Mouse (Mus musculus) hindbrain, embryonic 15.5 days (tissue): ENCODE measurements around the gene Uvrag. TPM values are rescaled to one million over a fixed set of nuclear protein-coding genes. Genes with fewer than 3 reads are reported as not detected.

Experiments
- ATAC-seq: fragments of 200-750 bp; cut with Nextera tagmentation; 2 replicates; pipeline ENCODE4 v1.8.0; 2017; ENCODE audit warnings: low read depth, moderate number of reproducible peaks, moderate TSS enrichment; ENCODE audit not compliant: low FRiP score
- H3K27ac ChIP-seq: fragments of 300-500 bp; sonication (generic); replicated peaks from 2 replicates; pipeline ENCODE4 v1.5.1; 2015; ENCODE audit warnings: mild to moderate bottlenecking, inconsistent platforms
- H3K27me3 ChIP-seq: fragments of 300-500 bp; sonication (generic); 2 replicates; pipeline ENCODE4 v1.6.1; 2015; ENCODE audit warnings: control low read depth, inconsistent platforms
- H3K36me3 ChIP-seq: fragments of 300-500 bp; sonication (generic); 2 replicates; pipeline ENCODE4 v1.6.1; 2015; ENCODE audit warnings: control low read depth, inconsistent platforms
- H3K4me1 ChIP-seq: fragments of 300-500 bp; sonication (generic); replicated peaks from 2 replicates; pipeline ENCODE4 v1.6.1; 2015; ENCODE audit warnings: control low read depth, inconsistent platforms
- H3K4me2 ChIP-seq: fragments of 300-500 bp; sonication (generic); 2 replicates; pipeline ENCODE4 v1.6.1; 2015; ENCODE audit warnings: moderate library complexity, mild to moderate bottlenecking, inconsistent platforms
- H3K4me3 ChIP-seq: fragments of 300-500 bp; sonication (generic); 2 replicates; pipeline ENCODE4 v1.5.1; 2015; ENCODE audit warnings: mild to moderate bottlenecking, inconsistent platforms
- H3K9ac ChIP-seq: fragments of 300-500 bp; sonication (generic); 2 replicates; pipeline ENCODE4 v1.6.1; 2015; ENCODE audit warnings: inconsistent platforms
- H3K9me3 ChIP-seq: fragments of 300-500 bp; sonication (generic); 2 replicates; pipeline ENCODE4 v1.6.1; 2016; ENCODE audit warnings: control low read depth, inconsistent platforms
- WGBS: fragments of 180-500 bp; shearing (Covaris S2); methylation state at CpG from one replicate; pipeline ENCODE4 v1.1.7; 2015; 5-methylcytosine and 5-hydroxymethylcytosine counted together
- polyA plus RNA-seq: library from polyadenylated mRNA; unstranded; fragments of >200 nt; fragmentation: Nextera tagmentation; extraction: Ambion mirVana; gene quantifications from 2 replicates; pipeline ENCODE4 v1.2.1, GENCODE M21; 2015

The Uvrag gene
- polyA plus RNA-seq, 1 experiment from 2014 or later, result 16.8 TPM

DNA sequence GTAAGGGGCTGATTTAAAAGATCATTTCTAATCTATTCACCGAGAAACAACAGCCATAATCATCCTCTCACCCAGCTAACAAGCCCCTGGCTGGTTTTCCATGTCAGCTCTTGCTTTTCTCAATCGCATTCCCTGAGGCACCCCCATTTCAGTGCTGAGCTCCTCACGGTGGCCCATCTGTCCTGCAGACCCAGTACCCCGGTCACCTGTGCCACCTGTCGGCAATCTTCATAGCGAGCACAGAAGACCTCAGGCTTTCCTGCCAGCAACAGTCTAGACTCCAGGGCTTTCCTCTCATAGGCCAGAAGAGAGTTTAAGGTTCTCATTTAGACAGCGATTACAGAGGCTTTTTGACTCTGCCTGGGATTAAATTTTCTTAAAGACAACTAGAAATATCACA is 115.7 kb downstream of the Uvrag start:
- H3K4me2 ChIP-seq, result no peak overlapping the region
- no peaks in the 10 kb centered on the region for H3K36me3 ChIP-seq
- H3K9ac ChIP-seq, result no peak overlapping the region
- 88% methylated on average over 7 of the region's 7 CpGs for WGBS
- no peaks in the 10 kb centered on the region for H3K27me3 ChIP-seq
- no peak overlapping the region for H3K4me3 ChIP-seq
- no peaks in the 10 kb centered on the region for H3K9me3 ChIP-seq
- H3K27ac ChIP-seq, result no peak overlapping the region
- H3K4me1 ChIP-seq, result 0 out of 2 replicates have a peak, but pooled peaks cover 2% of the 10 kb centered on the region
- ATAC-seq, result no peak

- Histone ChIP-seq H3K36me3 (no peaks in the 10 kb centered on the region), H3K4me3 (no peak overlapping the region), H3K4me1 (0 out of 2 replicates have a peak, but pooled peaks cover 5% of the 10 kb centered on the region), H3K4me2 (no peak overlapping the region), H3K9ac (no peak overlapping the region), H3K9me3 (no peaks in the 10 kb centered on the region), H3K27me3 (no peaks in the 10 kb centered on the region), H3K27ac (no peak overlapping the region)
- 91% methylated on average over 6 of the region's 6 CpGs for WGBS
- no peak for ATAC-seq
Observed at GRCm38 (mm10) chr7:99024791-99025190, 116.2 kb downstream of the Uvrag start.

GRCm38 (mm10) chr7:99023931-99024330 is 117.0 kb downstream of the Uvrag start:
- WGBS, result 93% methylated on average over 3 of the region's 3 CpGs
- no peak for ATAC-seq
- H3K36me3 ChIP-seq, result no peaks in the 10 kb centered on the region

DNA sequence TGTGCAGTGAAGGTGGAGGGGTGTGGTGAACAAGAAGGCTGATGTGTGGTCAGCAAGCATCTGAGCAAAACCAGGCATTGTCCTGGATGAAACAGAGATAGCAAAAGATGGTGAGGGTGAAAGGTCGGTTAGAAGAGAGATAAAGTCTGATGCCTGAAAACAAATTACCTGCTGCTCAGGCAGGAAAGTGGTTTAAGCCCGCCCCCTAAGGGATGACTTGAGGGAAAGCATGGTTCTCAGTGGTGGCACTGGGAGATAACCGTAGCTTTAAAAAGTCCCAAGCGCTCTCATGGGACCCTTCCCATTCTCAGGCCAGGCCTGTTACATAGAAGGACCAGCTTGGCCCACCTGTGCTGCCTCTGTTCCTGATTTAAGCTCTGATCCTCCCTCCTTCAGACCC is 119.7 kb downstream of the Uvrag start:
- no peaks in the 10 kb centered on the region for H3K36me3 ChIP-seq
- H3K9ac ChIP-seq, result no peak overlapping the region
- H3K4me2 ChIP-seq, result no peak overlapping the region
- no peak for ATAC-seq
- H3K27ac ChIP-seq, result no peak overlapping the region
- 0 out of 2 replicates have a peak, but pooled peaks cover 6% of the 10 kb centered on the region for H3K4me1 ChIP-seq
- no peak overlapping the region for H3K4me3 ChIP-seq
- H3K9me3 ChIP-seq, result no peaks in the 10 kb centered on the region
- 61% methylated on average over 4 of the region's 4 CpGs for WGBS
- H3K27me3 ChIP-seq, result no peaks in the 10 kb centered on the region

More at GRCm38 (mm10) chr7:99023931-99024330, 117.0 kb downstream of the Uvrag start:
- Histone ChIP-seq H3K4me1 (0 out of 2 replicates have a peak, but pooled peaks cover 5% of the 10 kb centered on the region), H3K4me2 (no peak overlapping the region), H3K4me3 (no peak overlapping the region), H3K9ac (no peak overlapping the region), H3K27me3 (no peaks in the 10 kb centered on the region), H3K9me3 (no peaks in the 10 kb centered on the region), H3K27ac (no peak overlapping the region)

DNA sequence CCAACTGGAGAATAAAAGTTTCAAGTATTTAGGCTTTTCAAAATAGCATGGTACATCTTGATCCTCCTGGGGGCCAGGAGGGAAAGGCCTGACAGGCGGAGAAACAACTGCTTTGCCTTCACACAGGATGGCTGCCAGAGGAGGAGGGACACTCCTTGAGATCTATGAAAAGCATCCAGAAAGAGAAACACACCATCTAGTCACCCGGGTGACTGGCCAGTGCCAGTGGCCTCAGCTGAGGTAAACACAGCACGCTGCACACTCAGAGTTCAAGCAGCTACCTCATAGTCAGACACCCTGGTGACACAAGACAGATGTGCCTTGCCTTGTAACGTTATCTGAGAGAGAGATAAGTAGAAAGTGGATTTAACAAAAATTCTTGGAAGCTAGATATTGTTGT is 120.6 kb downstream of the Uvrag start:
- H3K9me3 ChIP-seq, result no peaks in the 10 kb centered on the region
- H3K4me1 ChIP-seq, result peaks cover 13% of the 10 kb centered on the region
- WGBS, result 55% methylated on average over 4 of the region's 4 CpGs
- H3K27me3 ChIP-seq, result no peaks in the 10 kb centered on the region
- H3K9ac ChIP-seq, result no peak overlapping the region
- no peak overlapping the region for H3K4me3 ChIP-seq
- no peak overlapping the region for H3K4me2 ChIP-seq
- no peaks in the 10 kb centered on the region for H3K36me3 ChIP-seq
- no peak for ATAC-seq
- H3K27ac ChIP-seq, result no peak overlapping the region

DNA sequence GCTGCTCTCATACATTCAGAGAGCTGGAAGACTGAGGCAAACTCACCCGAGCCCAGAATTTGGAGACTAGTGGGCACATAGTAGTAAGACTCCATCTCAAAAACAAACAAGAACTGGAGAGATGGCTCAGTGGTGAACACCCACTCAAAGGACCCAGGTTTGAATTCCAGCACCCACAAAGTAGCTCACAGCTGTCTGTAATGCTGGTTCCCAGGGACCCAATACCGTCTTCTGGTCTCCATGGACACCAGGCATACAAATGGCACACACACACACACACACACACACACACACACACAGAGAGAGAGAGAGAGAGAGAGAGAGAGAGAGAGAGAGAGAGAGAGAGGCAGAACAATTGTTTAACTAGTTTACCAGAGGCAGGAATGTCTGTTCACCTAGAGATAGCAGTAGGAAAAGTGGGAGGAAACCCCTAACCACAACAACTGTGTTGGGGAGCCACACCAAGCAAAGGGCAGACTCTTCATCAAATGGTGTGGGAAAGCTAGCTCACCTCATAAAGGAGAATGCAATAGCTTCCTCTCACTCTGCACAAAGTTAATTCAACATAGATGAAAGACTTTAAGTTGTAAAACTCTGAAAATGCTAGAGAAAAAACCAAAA is 123.6 kb downstream of the Uvrag start:
- peaks cover 21% of the 10 kb centered on the region for H3K4me1 ChIP-seq
- H3K36me3 ChIP-seq, result no peaks in the 10 kb centered on the region
- no peak overlapping the region for H3K9ac ChIP-seq
- no peak overlapping the region for H3K4me3 ChIP-seq
- no peaks in the 10 kb centered on the region for H3K27me3 ChIP-seq
- no peak overlapping the region for H3K4me2 ChIP-seq
- ATAC-seq, result no peak
- WGBS, result 66% methylated on average over 2 of the region's 2 CpGs
- H3K9me3 ChIP-seq, result no peaks in the 10 kb centered on the region
- no peak overlapping the region for H3K27ac ChIP-seq

DNA sequence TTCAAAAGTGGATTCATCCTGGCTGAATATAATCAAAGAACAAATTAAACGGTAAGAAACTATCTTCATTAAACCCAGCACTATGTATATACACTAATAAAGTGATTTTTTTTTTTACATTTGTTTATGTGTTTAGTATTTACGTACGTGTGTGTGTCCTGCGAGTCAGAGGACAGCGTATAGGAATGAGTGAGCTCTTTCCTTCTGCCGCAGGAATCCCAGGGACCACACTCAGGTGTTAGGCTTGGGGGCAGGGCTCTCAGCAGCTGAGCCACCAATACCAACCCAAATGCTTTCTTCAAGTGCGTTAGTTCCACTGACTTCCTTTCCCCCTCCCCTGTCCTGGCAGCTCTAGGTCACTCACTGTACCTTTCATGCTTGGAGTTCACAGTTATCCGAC is 125.0 kb downstream of the Uvrag start:
- peak overlapping the region; percentile 43 for H3K4me2 ChIP-seq
- H3K27me3 ChIP-seq, result no peaks in the 10 kb centered on the region
- H3K9me3 ChIP-seq, result no peaks in the 10 kb centered on the region
- no peak overlapping the region for H3K9ac ChIP-seq
- ATAC-seq, result no peak
- H3K4me1 ChIP-seq, result peaks cover 21% of the 10 kb centered on the region
- peak overlapping the region; percentile 66; the same call in 1 of the 2 replicates for H3K27ac ChIP-seq
- no peaks in the 10 kb centered on the region for H3K36me3 ChIP-seq
- WGBS, result 75% methylated on average over 8 of the region's 8 CpGs
- H3K4me3 ChIP-seq, result no peak overlapping the region

GRCm38 (mm10) chr7:99015419-99015818 is 125.5 kb downstream of the Uvrag start:
- peak overlapping the region; percentile 66 for H3K27ac ChIP-seq
- 0 out of 2 replicates have a peak overlapping the region, but pooled peaks have one; percentile 10 for H3K9ac ChIP-seq
- 60% methylated on average over 17 of the region's 17 CpGs for WGBS
- no peak overlapping the region for H3K4me3 ChIP-seq
- H3K4me1 ChIP-seq, result peaks cover 21% of the 10 kb centered on the region
- peak overlapping the region; percentile 43 for H3K4me2 ChIP-seq
- no peaks in the 10 kb centered on the region for H3K27me3 ChIP-seq
- ATAC-seq, result peak; percentile 89
- no peaks in the 10 kb centered on the region for H3K36me3 ChIP-seq
- H3K9me3 ChIP-seq, result no peaks in the 10 kb centered on the region

GRCm38 (mm10) chr7:99014620-99015019 is 126.3 kb downstream of the Uvrag start:
- peaks cover 16% of the 10 kb centered on the region for H3K4me1 ChIP-seq
- WGBS, result 79% methylated on average over 4 of the region's 4 CpGs
- no peak for ATAC-seq
- H3K4me2 ChIP-seq, result no peak overlapping the region
- H3K9ac ChIP-seq, result no peak overlapping the region
- H3K9me3 ChIP-seq, result no peaks in the 10 kb centered on the region
- 0 out of 2 replicates have a peak overlapping the region, but pooled peaks have one; percentile 66 for H3K27ac ChIP-seq
- H3K27me3 ChIP-seq, result no peaks in the 10 kb centered on the region
- no peaks in the 10 kb centered on the region for H3K36me3 ChIP-seq
- no peak overlapping the region for H3K4me3 ChIP-seq

GRCm38 (mm10) chr7:99007506-99008354 is 133.2 kb downstream of the Uvrag start:
- H3K27me3 ChIP-seq, result no peaks in the 10 kb centered on the region
- no peak overlapping the region for H3K4me2 ChIP-seq
- no peaks in the 10 kb centered on the region for H3K9me3 ChIP-seq
- WGBS, result 80% methylated on average over 16 of the region's 16 CpGs
- H3K4me3 ChIP-seq, result no peak overlapping the region
- no peak overlapping the region for H3K9ac ChIP-seq
- no peak overlapping the region for H3K27ac ChIP-seq
- H3K36me3 ChIP-seq, result no peaks in the 10 kb centered on the region
- no peak for ATAC-seq
- no peaks in the 10 kb centered on the region for H3K4me1 ChIP-seq

DNA sequence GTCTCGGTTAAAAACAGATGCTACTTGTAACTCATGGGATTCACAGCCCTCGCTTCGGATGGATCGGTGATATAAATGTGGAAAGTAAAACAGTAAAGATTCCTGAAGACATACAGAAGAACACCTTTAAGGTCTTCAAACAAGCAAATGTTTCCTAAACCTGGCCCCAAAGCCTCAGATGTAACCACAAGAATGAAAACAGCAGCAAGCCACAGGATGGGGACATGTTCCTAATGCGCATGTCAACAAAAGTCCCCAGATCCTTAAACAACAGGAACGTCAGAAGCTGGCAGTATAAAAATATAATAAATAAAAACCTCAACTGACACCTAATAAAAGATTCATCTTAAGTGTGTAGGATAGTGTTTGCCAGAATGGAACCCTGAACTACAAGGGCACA is 137.7 kb downstream of the Uvrag start:
- no peaks in the 10 kb centered on the region for H3K4me1 ChIP-seq
- no peaks in the 10 kb centered on the region for H3K36me3 ChIP-seq
- ATAC-seq, result no peak
- no peak overlapping the region for H3K9ac ChIP-seq
- no peak overlapping the region for H3K4me3 ChIP-seq
- H3K27me3 ChIP-seq, result no peaks in the 10 kb centered on the region
- H3K9me3 ChIP-seq, result no peaks in the 10 kb centered on the region
- H3K27ac ChIP-seq, result no peak overlapping the region
- no peak overlapping the region for H3K4me2 ChIP-seq
- 88% methylated on average over 6 of the region's 6 CpGs for WGBS

- no peak overlapping the region for H3K9ac ChIP-seq
- H3K9me3 ChIP-seq, result no peaks in the 10 kb centered on the region
- no peak overlapping the region for H3K4me2 ChIP-seq
- ATAC-seq, result no peak
- H3K27me3 ChIP-seq, result no peaks in the 10 kb centered on the region
- H3K4me3 ChIP-seq, result no peak overlapping the region
- no peaks in the 10 kb centered on the region for H3K4me1 ChIP-seq
- H3K36me3 ChIP-seq, result no peaks in the 10 kb centered on the region
- H3K27ac ChIP-seq, result no peak overlapping the region
Observed at GRCm38 (mm10) chr7:98998722-98999121, 142.2 kb downstream of the Uvrag start.
